Mouse (Mus musculus): ENCODE data around the gene Sema4f.

Gene Sema4f

DNA sequence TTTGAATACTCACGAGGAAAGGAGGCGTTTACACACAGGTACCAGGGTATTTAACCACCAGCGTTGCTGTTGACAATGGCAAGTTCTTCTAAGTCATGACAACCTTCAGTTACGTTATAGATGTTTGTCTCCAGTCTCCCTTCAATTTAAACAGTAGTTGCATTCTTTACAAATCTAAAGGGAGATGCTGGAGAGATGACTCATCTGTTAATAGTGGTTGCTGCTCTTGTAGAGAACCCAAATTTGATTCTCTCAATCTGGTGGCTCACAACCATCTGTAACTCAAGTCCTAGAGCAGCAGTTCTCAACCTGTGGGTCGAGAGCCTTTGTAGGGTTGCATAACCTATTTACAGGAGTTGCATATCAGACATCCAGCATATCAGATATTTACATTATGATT is 71.1 kb downstream of the Sema4f start:
- DNase-seq, result no peak

- DNase-seq, result no peak
These were observed 76.1 kb downstream of the Sema4f start for GRCm38 (mm10) chr6:82863380-82863874.

GRCm38 (mm10) chr6:82862475-82862874 is 77.1 kb downstream of the Sema4f start:
- no peak for DNase-seq

GRCm38 (mm10) chr6:82862042-82862441 is 77.5 kb downstream of the Sema4f start:
- DNase-seq, result no peak
